Mouse (Mus musculus) forebrain, embryonic 16.5 days (tissue): ENCODE data around the gene Egln2. TPM values are rescaled to one million over a fixed set of nuclear protein-coding genes. Genes with fewer than 3 reads are reported as not detected.
A peak's percentile ranks its signal among the peaks of the same experiment; 100 is the strongest.

ENCODE experiments used
- ATAC-seq: fragments of 200-750 bp; cut with Nextera tagmentation; 2 replicates; pipeline ENCODE4 v1.8.0; 2017; ENCODE audit warnings: mild to moderate bottlenecking, moderate library complexity
- H3K27ac ChIP-seq: fragments of 300-500 bp; sonication (generic); 2 replicates; pipeline ENCODE4 v1.5.1; 2014; ENCODE audit warnings: low read length, control low read depth
- H3K27me3 ChIP-seq: fragments of 300-500 bp; sonication (generic); replicated peaks from 2 replicates; pipeline ENCODE4 v1.6.1; 2014; ENCODE audit warnings: low read length; ENCODE audit not compliant: control insufficient read depth, insufficient read depth
- H3K36me3 ChIP-seq: fragments of 300-500 bp; sonication (generic); 2 replicates; pipeline ENCODE4 v1.6.1; 2014; ENCODE audit not compliant: control insufficient read depth, insufficient read depth
- H3K4me1 ChIP-seq: fragments of 300-500 bp; sonication (generic); replicated peaks from 2 replicates; pipeline ENCODE4 v1.6.1; 2014; ENCODE audit warnings: low read length; ENCODE audit not compliant: control insufficient read depth, insufficient read depth
- H3K4me2 ChIP-seq: fragments of 300-500 bp; sonication (generic); 2 replicates; pipeline ENCODE4 v1.6.1; 2014; ENCODE audit warnings: mild to moderate bottlenecking, low read length, control low read depth
- H3K4me3 ChIP-seq: fragments of 300-500 bp; sonication (generic); replicated peaks from 2 replicates; pipeline ENCODE4 v1.5.1; 2014; ENCODE audit warnings: mild to moderate bottlenecking, low read length, control low read depth
- H3K9ac ChIP-seq: fragments of 300-500 bp; sonication (generic); replicated peaks from 2 replicates; pipeline ENCODE4 v1.6.1; 2014; ENCODE audit warnings: low read depth, low read length, control low read depth
- H3K9me3 ChIP-seq: fragments of 300-500 bp; sonication (generic); 2 replicates; pipeline ENCODE4 v1.6.1; 2016; ENCODE audit warnings: low read length; ENCODE audit not compliant: control insufficient read depth
- WGBS: fragments of 180-500 bp; shearing (Covaris S2); extraction: QIAGEN DNeasy Blood & Tissue Kit; methylation state at CpG from one replicate; pipeline ENCODE4 v1.1.7; 2014; 5-methylcytosine and 5-hydroxymethylcytosine counted together
- polyA plus RNA-seq: library from polyadenylated mRNA; unstranded; fragments of >200 nt; fragmentation: Nextera tagmentation; extraction: Ambion mirVana; gene quantifications from 2 replicates; pipeline ENCODE4 v1.2.1, GENCODE M21; 2015

The Egln2 gene
- polyA plus RNA-seq, 1 experiment from 2014 or later = 100 TPM

DNA sequence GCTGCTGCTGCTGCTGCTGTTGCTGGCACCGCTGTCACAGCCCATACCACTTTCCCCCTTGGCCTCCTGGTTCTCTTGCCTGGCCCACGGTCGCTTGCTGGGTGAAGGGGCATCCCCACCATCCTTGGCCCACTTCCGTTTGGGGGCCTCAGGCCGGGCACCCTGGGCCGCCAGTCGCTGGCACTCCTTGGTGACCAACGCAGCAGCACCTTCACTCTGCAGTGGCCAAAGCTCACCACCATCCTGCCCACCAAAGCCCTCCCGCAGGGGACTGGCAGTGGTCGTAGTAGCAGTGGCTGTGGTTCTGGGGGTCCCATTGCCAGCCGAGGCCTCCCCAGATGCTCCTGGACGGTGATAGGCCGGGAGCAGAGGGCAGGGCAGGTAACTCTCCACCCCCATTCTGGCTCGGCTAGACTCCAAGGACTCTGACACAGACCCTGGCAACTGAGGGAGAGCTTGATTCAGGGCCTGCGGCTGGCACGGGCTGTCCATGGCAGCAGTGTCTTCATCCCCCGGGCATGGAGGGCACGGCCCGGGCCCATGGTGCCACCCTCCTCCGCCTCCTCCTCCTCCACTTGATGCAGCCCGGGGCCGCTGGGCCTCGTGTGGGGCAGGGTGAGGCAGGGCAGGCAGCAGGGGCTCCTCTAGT, 1.5 kb downstream of the Egln2 start:
- 63% methylated on average over 23 of the region's 23 CpGs for WGBS
- Histone ChIP-seq H3K9me3 (no peaks in the 10 kb centered on the region), H3K9ac (peak overlapping the region; percentile 91), H3K4me2 (peak overlapping the region; percentile 84), H3K36me3 (peaks cover 5% of the 10 kb centered on the region), H3K27ac (no peak overlapping the region; the same call in 1 of the 2 replicates), H3K27me3 (no peaks in the 10 kb centered on the region), H3K4me3 (peak overlapping the region; percentile 63), H3K4me1 (peaks cover 63% of the 10 kb centered on the region)
- no peak for ATAC-seq

DNA sequence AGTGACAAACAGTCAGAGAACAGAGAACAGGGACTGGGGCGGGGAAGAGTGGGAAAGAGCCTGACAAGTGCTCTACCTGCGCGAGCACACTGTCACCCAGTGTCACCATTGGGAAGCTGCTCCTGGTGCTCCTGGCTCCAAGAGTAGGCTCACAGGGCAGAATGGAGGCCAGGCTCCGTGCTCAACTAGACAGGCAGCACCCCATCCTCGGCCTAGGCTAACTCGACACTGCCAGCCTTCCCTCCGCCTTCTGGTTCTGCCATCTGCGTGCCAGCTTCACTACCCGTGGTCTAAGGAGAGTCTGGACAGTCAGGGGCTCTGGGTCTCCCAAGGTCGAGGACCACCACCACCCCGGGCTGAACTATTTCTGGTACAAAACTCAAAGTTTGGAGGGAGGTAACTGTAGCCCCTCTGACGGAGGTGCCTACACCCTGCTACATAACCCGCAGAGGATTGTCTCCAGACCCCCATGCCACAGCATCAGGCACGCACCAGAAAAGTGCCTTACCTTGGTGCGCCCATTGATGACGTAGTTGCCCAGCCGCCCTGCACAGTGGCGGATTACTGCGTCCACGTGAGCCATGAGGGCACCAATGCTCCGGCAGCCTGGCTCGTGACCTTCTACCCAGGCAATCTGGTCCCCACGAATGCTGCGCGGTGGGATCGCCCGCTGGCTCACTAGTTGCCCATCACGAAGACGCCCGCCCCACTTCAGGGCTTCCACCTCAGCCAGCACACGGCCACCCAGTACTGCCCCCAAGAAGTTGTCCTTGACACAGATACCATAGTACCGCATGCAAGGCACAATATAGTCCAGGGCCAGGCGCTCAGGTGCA, 2.3 kb downstream of the Egln2 start:
- no peaks in the 10 kb centered on the region for H3K9me3 ChIP-seq
- H3K27ac ChIP-seq = no peak overlapping the region
- H3K9ac ChIP-seq = peak overlapping the region; percentile 91
- H3K36me3 ChIP-seq = peaks cover 5% of the 10 kb centered on the region
- H3K4me2 ChIP-seq = peak overlapping the region; percentile 84
- peak overlapping the region; percentile 14 for H3K4me3 ChIP-seq
- ATAC-seq = no peak
- 78% methylated on average over 33 of the region's 33 CpGs for WGBS
- H3K27me3 ChIP-seq = no peaks in the 10 kb centered on the region
- H3K4me1 ChIP-seq = peaks cover 66% of the 10 kb centered on the region

DNA sequence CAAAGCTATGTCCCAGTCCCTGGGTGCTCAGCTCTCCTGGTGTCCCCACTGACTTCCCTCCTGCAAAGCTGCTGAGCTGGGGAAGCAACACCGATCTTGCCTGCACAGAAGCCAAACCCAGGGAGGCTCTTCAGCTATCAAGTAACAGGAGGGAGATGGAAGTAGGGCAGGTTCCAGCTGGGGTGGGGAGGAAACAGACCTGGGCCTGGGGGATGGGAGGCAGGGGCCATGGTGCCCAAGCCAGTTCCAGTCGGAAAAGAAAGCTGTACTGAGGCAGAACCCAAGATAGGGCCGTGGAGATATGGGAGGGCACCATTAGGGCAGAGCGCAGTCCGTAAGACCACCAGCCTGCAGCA, 3.2 kb downstream of the Egln2 start:
- Histone ChIP-seq H3K4me2 (peak overlapping the region; percentile 84), H3K4me3 (no peak overlapping the region), H3K27ac (no peak overlapping the region), H3K27me3 (no peaks in the 10 kb centered on the region), H3K9ac (peak overlapping the region; percentile 46), H3K4me1 (peaks cover 66% of the 10 kb centered on the region), H3K9me3 (no peaks in the 10 kb centered on the region), H3K36me3 (peaks cover 11% of the 10 kb centered on the region)
- ATAC-seq = no peak
- 89% methylated on average over 5 of the region's 5 CpGs for WGBS

DNA sequence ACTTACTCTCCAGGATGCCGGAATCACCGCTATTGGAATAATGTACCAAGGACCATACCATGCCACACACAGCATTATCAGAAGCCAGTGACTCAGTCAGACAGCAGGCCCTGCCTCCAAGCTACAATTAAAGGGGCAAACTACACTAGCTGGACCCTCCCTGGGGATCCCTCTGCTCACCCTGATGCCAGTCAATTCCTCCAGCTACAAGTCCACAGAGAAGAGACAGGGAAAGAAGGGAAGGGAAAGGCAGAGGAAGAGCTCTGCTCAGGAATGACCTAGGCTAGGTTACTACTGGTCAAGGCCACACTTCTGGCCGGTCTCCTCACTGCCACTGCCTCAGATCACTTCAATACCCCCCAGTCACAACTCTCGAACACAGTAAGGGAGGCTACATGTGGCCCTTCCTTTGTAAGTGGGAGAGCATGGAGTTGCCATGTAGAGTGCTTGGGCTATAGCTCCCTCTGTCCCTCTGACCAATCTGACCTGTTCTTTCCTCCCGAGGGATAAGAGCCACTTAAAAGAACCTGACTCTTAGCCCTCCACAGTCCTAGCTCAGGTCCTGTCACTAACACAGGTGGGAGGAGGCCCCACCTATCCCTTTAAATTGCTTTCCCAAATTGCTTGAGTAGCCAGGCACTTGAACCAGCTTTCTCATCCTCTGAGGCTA, 3.7 kb downstream of the Egln2 start:
- no peak for ATAC-seq

DNA sequence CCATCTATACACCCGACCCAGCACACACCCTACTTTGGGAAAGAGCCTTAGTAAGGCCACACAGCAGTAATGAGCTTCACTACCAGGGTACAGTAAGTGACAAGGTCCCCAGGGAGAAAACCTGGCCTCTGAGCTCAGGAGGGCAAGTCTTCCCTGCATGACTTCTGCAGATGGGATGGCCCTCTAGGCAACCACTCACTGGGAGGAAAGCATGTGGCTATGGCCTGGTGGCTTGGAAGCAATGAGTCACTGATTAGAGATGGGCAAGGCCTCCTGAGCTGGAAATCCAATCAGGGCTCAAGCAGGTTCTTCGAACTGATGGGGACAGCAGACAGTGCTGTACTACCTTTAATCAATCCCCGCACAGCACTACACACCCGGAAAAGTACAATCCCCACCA, 4.9 kb downstream of the Egln2 start:
- Histone ChIP-seq H3K9ac (no peak overlapping the region), H3K36me3 (peaks cover 25% of the 10 kb centered on the region), H3K4me3 (no peak overlapping the region), H3K27me3 (no peaks in the 10 kb centered on the region), H3K9me3 (no peaks in the 10 kb centered on the region), H3K4me1 (peaks cover 59% of the 10 kb centered on the region), H3K4me2 (no peak overlapping the region), H3K27ac (no peak overlapping the region)
- no peak for ATAC-seq
- 93% methylated on average over 4 of the region's 4 CpGs for WGBS

More for the DNA sequence above, 3.7 kb downstream of the Egln2 start:
- Histone ChIP-seq H3K4me1 (peaks cover 66% of the 10 kb centered on the region), H3K27ac (no peak overlapping the region), H3K36me3 (peaks cover 16% of the 10 kb centered on the region), H3K9ac (peak overlapping the region; percentile 46), H3K4me2 (peak overlapping the region; percentile 84), H3K27me3 (no peaks in the 10 kb centered on the region), H3K4me3 (no peak overlapping the region), H3K9me3 (no peaks in the 10 kb centered on the region)
- WGBS = 85% methylated on average over 5 of the region's 5 CpGs

DNA sequence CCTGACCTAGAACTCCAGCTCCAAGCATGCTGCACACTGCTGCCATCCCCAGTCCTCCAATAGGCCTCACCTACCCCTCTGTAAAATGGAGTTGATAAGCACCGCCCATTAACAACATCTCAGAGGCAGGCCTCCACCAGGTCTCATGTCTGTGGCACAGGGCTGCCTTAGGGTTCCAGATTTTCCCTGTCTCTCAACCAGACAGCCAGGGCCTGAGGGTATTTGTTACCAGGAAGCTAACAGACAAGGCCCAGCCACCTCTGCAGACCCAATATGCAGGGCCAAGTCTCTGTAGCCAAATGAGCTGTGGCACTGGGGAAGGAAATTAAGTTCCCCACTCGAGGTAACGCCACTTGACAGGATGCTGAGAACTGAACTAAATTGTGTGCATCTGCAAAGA, 5.7 kb downstream of the Egln2 start:
- Histone ChIP-seq H3K9ac (no peak overlapping the region), H3K4me2 (no peak overlapping the region), H3K4me3 (no peak overlapping the region), H3K36me3 (peaks cover 25% of the 10 kb centered on the region), H3K4me1 (peaks cover 59% of the 10 kb centered on the region), H3K9me3 (no peaks in the 10 kb centered on the region), H3K27ac (no peak overlapping the region), H3K27me3 (no peaks in the 10 kb centered on the region)
- 88% methylated on average over 3 of the region's 3 CpGs for WGBS
- no peak for ATAC-seq

DNA sequence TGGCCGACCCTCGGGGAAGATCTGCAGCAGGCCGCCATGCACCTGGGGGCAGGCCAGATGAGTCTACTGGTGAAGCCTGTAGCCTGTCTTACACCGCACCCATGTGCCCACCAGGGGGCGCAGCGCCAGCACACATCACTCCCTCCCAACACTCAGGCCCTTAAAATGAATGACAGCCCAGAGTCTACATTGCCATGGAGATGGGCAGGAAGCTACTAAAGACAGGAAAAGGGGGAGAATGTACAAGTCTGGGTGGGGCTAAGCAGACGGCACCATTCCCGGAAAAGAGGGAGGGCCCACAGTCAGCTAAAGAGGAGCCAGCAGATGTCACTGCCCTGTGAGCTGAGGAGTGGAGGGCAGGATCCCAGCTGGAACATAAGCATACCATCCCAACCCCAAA, 6.7 kb downstream of the Egln2 start:
- no peak overlapping the region for H3K4me3 ChIP-seq
- no peak overlapping the region for H3K9ac ChIP-seq
- H3K9me3 ChIP-seq = no peaks in the 10 kb centered on the region
- no peak overlapping the region for H3K27ac ChIP-seq
- no peaks in the 10 kb centered on the region for H3K27me3 ChIP-seq
- H3K4me1 ChIP-seq = peaks cover 50% of the 10 kb centered on the region
- WGBS = 12% methylated on average over 8 of the region's 8 CpGs
- no peak overlapping the region for H3K4me2 ChIP-seq
- ATAC-seq = peak; percentile 92
- peaks cover 25% of the 10 kb centered on the region for H3K36me3 ChIP-seq

DNA sequence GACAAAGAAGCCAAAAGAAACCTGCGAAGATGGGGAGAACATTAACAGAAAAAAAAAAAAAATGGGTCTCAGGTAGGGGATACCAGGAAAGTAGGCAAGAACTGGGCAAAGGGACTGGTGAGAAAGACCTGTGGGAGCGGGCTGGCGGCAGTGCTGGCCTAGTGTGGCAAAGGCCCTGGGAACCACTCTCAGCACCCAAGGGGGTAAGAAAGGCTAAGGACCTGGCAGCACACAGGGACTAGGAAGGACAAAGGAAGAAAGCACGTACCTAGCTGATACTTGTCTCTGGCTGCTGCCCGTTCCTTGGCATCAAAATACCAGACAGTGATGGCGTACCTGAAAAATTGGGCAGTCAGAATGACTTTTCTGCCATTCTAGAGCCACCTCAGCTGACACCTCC, 7.3 kb downstream of the Egln2 start:
- no peak overlapping the region for H3K4me2 ChIP-seq
- WGBS = 91% methylated on average over 6 of the region's 6 CpGs
- H3K9ac ChIP-seq = no peak overlapping the region
- H3K27me3 ChIP-seq = no peaks in the 10 kb centered on the region
- H3K9me3 ChIP-seq = no peaks in the 10 kb centered on the region
- H3K27ac ChIP-seq = no peak overlapping the region
- no peak overlapping the region for H3K4me3 ChIP-seq
- peaks cover 25% of the 10 kb centered on the region for H3K36me3 ChIP-seq
- H3K4me1 ChIP-seq = peaks cover 44% of the 10 kb centered on the region
- no peak for ATAC-seq

DNA sequence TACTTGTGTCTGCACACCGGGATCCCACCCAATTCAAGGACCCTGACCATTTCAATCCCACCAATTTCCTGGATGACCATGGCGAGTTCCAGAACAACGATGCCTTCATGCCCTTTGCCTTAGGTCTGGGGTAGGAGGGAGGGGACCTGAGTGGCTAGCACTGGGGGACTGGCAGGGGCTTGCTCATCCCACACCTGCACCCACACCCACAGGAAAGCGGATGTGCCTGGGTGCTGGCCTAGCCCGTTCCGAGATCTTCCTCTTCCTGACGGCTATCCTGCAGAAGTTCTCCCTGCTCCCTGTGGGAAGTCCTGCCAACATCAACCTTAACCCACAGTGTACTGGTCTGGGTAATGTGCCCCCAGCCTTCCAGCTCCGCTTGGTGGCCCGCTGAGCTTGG, 8.4 kb downstream of the Egln2 start:
- no peaks in the 10 kb centered on the region for H3K9me3 ChIP-seq
- no peak overlapping the region for H3K27ac ChIP-seq
- H3K4me3 ChIP-seq = no peak overlapping the region
- no peak overlapping the region for H3K4me2 ChIP-seq
- H3K27me3 ChIP-seq = no peaks in the 10 kb centered on the region
- no peak overlapping the region for H3K9ac ChIP-seq
- no peak for ATAC-seq
- 95% methylated on average over 9 of the region's 9 CpGs for WGBS
- peaks cover 33% of the 10 kb centered on the region for H3K4me1 ChIP-seq
- H3K36me3 ChIP-seq = peaks cover 25% of the 10 kb centered on the region
